Mouse (Mus musculus): ENCODE data around the gene Adcy5.

Gene Adcy5

GRCm38 (mm10) chr16:35272417-35272816 is 117.7 kb downstream of the Adcy5 start:
- DNase-seq: no peak

- no peak for DNase-seq
These were observed 123.5 kb downstream of the Adcy5 start for GRCm38 (mm10) chr16:35278166-35278565.

DNA sequence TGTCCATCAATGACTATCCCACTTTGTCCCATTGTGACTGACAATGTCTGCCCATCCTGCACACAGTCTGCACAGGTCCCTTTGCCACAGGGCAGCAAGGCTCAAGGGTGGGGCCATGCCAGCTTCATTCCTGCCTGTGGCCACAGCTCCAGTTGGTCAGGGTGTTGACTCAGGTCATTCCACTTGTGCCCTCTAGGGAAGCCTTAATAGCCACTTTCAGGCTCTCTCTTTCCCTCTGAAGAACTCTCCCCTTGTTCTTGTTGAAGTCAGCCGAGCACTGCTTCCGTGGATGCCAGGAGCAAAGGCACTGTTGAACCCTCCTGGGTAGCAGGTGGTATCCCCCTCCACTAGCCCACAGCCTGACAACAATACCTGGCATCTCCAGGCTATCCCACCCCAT is 127.8 kb downstream of the Adcy5 start:
- peak; percentile 73 for DNase-seq

- no peak for DNase-seq
These were observed 131.1 kb downstream of the Adcy5 start for GRCm38 (mm10) chr16:35285821-35286220.

DNA sequence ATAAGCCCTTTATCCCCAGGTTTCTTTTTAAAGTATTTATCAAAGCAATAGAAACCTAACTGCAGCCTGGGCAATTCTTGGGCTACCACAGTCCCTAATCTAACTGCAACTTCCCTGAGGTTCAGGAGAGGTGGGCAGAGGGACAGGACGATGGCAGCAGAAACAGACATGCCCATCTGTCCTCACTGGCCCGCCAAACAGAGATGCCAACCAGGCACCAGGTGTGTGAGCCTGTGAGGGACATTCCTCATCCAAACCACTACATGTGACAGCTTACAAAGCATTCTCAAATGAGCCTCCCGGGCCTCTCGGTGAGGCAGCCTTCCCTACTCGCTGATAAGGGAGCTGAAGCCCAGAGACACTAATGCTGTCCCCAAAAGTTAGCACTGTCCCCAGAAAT is 132.6 kb downstream of the Adcy5 start:
- no peak for DNase-seq

DNA sequence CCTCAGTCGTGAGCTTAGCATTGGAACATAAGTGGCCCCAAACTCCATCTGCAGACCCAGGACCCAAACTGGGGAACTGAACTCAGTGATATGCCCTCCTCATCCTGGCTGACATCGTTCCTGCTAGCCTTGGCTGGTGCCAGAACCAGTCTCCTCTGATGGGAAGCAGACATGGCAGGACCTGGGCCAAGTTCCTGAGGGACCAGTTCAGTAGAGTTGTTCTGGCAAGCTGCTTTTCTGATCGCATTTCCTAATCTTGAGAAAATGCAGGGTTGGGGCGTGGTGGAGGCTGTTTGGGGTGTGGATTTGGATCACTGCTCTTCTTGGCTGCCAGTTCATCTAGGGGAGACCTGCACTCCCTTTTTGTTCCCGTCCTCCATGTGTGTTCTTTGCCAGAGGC is 143.1 kb downstream of the Adcy5 start:
- DNase-seq: no peak

GRCm38 (mm10) chr16:35300156-35300555 is 145.5 kb downstream of the Adcy5 start:
- no peak for DNase-seq

GRCm38 (mm10) chr16:35302441-35303280 is 148.0 kb downstream of the Adcy5 start:
- DNase-seq: no peak

- DNase-seq: no peak
These were observed 149.0 kb downstream of the Adcy5 start for GRCm38 (mm10) chr16:35303721-35304120.

GRCm38 (mm10) chr16:35304416-35304815 is 149.7 kb downstream of the Adcy5 start:
- DNase-seq: no peak

- no peak for DNase-seq
These were observed 150.5 kb downstream of the Adcy5 start for GRCm38 (mm10) chr16:35305226-35305625.

DNA sequence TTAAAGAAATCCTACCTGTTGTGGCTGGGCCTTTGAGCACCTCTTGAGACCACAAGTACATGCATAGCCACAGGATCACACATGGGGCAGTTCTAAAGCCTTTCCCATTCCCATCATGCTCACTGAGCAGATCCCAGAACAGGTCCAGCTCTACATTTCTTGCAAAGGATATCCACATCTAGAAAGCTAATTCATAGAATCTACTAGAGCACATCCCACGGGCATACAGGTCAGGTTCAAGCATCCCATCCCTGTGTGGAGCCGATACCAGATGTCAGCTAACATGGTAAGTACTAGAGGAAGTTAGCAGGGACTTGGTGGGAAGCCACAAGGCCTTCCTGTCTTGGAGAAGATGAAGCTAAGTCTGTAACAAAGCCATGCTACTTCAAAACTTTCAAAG is 152.0 kb downstream of the Adcy5 start:
- DNase-seq: no peak

DNA sequence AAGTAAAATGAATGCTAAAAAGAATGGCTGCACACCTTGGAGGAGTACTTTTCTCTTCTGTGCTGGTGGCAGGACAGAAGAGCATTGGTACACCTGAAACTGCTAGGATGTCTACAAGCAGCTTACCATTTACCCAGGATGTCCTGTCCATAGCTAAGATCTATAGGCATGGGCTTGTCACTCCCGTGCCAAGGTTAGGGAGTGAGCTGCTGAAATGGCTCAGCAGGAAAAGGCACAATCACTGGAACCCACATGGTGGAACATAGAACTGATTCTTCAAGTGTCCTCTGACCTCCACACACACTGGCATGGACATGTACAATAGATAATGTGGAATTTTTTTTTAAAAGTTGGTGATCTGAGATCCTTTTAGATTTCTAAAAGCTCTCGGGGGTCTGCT is 152.7 kb downstream of the Adcy5 start:
- no peak for DNase-seq

GRCm38 (mm10) chr16:35308016-35308415 is 153.3 kb downstream of the Adcy5 start:
- DNase-seq: no peak

- DNase-seq: peak; percentile 34
These were observed 153.9 kb downstream of the Adcy5 start for GRCm38 (mm10) chr16:35308486-35309143.

DNA sequence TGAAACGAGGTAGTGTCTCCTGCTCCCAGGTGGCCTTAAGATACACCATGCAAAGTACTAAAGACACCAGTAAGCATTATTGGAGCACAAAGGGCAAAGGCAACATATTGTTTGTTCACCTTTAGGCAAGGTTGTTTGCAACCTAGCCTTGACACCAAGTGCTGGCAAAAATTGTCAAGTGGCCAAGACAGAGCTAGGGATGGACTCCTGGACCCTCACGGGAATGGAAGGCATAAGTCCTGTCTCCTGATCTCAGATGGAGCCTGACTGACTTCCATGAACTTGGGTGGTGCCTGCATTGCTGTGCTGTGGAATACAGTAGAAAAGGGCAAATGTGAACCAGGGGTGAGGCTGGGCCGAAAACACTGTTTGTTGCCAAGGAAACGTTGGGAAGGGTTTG is 155.0 kb downstream of the Adcy5 start:
- DNase-seq: no peak

GRCm38 (mm10) chr16:35310551-35311110 is 156.0 kb downstream of the Adcy5 start:
- DNase-seq: peak; percentile 71

DNA sequence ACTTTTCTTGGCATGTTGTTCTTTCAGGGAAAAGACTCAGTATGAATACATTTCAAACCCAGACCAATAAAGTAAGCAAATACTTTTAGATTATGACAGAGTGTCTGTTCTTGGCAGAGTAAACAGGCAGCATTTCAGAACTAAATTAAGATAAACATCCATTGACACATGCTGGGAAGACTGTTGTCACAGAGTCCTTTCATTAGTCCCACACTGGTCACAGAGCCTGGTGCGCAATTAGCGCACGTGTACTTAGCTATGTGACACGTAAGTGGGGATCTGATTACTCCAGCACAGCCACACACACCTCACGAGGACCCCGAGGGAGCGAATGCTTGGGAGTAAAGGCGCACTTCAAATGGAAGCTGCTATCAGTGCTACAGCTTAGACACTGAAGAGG is 156.9 kb downstream of the Adcy5 start:
- peak; percentile 14 for DNase-seq

GRCm38 (mm10) chr16:35315496-35315895 is 160.8 kb downstream of the Adcy5 start:
- no peak for DNase-seq

DNA sequence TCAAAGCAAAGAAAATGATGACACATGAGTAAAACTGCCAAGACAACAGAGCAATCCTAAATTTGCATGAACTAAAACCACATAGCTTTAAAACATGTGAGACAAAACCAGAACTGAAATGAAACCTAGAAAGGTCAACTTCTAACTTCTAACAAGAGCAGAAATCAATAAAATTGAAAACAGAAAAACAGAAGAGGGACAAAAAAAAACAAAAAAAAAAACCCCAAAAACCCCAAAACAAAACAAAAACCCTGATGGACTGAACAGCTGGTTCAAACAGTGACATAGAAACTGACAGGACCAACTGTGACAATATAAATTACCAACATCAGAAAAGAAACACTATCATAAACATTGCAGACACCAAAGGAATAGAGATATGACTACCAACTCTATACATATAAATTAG is 162.2 kb downstream of the Adcy5 start:
- DNase-seq: no peak

DNA sequence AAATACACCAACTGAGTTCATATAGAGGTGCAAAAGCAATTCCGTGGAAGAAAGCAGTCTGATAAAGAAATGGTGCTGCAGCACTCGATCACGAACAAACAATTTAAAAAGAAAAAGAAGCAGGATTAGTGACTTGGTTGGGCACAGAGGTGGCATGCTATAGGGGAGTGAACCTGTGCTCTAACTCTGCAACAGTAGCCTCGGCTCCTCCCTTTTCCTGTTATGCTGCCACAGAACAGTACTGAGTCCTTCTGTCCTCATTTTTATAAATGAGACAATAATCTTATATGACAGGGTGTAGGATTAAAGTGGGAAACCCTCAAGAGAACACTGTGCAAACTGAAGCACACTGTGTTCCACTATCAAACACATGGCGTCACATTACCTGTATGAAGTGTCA is 162.8 kb downstream of the Adcy5 start:
- DNase-seq: no peak

- no peak for DNase-seq
These were observed 163.7 kb downstream of the Adcy5 start for GRCm38 (mm10) chr16:35318397-35318796.

GRCm38 (mm10) chr16:35319335-35319734 is 164.7 kb downstream of the Adcy5 start:
- peak; percentile 66 for DNase-seq

DNA sequence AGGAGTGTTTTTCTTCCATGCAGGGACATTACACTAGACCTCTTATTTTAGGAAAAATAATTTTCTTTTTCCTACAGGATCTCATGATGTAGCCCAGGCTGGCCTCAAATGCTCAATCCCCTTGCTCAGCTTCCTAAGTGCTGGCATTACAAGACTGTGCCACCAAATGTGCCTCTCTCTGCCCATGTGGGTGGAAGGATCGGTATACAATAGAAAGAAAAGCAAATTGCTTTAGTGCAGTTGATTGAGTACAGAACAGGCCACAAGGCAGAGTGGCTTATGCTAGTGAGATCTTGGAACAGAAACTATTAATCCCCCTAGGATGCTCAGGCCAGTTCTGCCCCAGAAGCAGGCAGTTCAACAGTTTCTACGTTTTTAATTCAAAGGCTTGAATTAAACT is 165.1 kb downstream of the Adcy5 start:
- DNase-seq: no peak
